Mouse (Mus musculus): ENCODE data around the gene Ndufaf2.

Gene Ndufaf2

GRCm38 (mm10) chr13:108158465-108159240, at the start of gene Ndufaf2, which contains the start of gene Ercc8:
Ndufaf2 (minus strand) TSS chr13:108158623.
Ercc8 (plus strand) TSS chr13:108158731.
- DNase-seq (ENCODE audit: low spot score in 2 of 2) = peak; percentile 90 to 97

GRCm38 (mm10) chr13:108208090-108208489, 49.7 kb upstream of the Ndufaf2 start:
- no peak for DNase-seq (ENCODE audit: low spot score in 2 of 2)

GRCm38 (mm10) chr13:108207447-108207846, 49.0 kb upstream of the Ndufaf2 start:
- DNase-seq (ENCODE audit: low spot score in 2 of 2) = no peak

- no peak for DNase-seq (ENCODE audit: low spot score in 2 of 2)
These were observed 46.4 kb upstream of the Ndufaf2 start for GRCm38 (mm10) chr13:108204857-108205256.

DNA sequence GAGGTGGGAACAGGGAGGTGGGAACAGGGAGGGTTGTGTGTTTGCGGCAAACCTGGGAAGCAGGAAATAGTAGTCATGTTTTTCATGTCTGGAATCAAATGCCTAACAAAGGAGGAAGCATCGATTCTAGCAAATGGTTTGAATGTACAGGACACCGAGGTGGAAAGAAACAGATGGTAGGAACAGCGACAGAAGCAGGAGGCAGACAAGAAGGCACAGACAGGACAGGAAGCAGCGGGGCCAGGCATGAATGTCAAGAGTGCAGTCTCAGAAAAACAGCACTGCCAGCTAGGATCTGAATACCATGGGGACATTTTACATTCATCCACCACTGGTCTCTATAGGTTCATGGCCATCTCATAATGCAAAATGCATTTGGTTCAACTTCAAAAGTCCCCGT, 37.1 kb upstream of the Ndufaf2 start:
- no peak for DNase-seq (ENCODE audit: low spot score in 2 of 2)

DNA sequence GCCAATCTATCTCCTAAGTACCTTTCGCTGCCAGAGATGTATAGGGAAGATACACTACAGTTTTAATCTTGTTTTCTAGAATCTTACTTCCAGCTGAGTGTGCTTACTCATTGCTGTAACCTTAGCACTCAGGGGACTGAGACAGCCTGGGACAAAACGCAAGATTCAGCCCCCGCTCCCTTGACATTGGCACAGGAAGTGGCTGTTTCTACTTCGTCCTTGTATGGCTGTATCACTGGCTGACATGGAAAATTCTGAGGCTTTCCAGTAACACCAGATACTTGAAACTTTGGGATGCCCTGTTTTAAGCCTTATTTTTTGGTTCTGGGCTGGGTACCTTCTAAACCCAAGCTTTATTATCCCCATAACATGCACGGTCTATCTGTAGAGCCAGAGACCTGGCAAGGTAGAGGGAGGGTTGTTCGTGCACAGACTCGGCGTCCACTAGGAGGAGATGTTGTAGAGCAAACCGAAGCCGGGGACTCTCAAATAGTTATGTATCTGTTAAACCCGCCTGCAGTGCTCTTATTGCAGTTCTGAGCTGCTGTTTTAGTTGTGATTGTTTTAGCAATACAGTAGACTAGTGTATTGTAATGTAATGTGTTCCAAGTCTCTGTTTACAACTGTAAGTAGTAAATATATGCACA, 32.8 kb upstream of the Ndufaf2 start:
- DNase-seq (ENCODE audit: low spot score in 2 of 2) = peak in 1 of 2 experiments; percentile 21

DNA sequence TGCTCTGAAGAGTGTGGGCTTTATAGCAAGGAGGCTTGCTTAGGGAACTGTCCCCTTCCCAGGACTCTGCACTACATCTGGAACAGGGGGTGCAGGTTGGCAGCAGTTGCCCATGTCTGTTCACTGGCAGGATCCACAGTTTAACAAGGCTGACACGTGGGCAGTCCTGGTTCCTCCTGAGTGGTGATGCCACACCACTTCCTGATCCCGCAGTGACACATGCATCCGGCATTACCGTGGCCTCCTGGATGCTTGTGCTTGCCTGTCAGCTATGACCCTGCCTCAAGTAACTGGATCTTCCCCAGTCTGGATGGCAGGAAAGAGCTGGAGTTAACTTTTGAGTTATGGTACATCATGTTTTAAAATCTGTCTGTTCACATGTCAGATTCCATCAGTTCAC, 29.6 kb upstream of the Ndufaf2 start:
- no peak for DNase-seq (ENCODE audit: low spot score in 2 of 2)

- no peak for DNase-seq (ENCODE audit: low spot score in 2 of 2)
These were observed 27.1 kb upstream of the Ndufaf2 start for GRCm38 (mm10) chr13:108185530-108185929.

DNA sequence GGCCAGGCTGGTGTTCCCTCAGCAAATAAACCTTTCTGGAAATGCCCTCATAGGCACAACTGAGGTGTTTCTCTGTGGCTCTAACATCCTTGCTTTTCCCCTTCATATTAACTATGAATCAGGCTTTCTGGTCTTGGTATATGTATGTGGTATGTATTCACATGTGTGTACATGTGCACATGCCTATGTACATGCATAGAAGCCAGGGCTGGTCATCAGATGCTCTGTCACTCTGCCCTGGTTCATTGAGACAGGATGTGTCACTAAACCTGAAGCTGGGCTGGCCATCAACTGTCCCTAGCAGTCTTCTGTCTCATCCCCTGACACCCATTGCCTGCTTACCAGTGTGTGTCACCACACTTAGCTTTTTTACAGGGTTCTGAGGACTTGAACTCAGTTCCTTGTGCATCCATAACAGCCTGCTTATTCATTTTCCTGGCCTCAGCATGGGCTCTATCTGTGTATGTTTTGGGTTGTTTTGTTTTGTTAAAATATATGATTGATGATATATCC, 26.4 kb upstream of the Ndufaf2 start:
- no peak for DNase-seq (ENCODE audit: low spot score in 2 of 2)

DNA sequence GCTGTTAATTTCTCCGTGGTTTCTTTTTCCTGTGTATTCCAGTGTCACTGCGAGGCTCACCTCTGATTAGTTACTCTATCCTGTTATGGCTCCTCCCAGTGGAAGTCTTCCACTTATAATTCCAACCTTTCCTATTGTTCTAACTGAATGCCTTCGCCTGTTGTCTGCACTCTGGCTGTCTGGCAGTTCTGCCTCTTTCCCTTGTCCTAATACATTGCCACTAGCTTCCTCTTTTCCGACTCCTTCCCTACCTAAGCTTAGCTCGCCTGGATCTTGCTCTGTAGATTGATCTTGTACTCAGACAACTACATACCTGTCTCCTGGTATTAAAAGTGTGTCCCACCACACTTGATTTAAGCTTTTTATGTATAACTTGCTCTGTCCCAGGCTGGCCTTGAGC, 22.4 kb upstream of the Ndufaf2 start:
- DNase-seq (ENCODE audit: low spot score in 2 of 2) = no peak

- no peak for DNase-seq (ENCODE audit: low spot score in 2 of 2)
These were observed 21.2 kb upstream of the Ndufaf2 start for GRCm38 (mm10) chr13:108179618-108180017.

GRCm38 (mm10) chr13:108170511-108170910, 12.1 kb upstream of the Ndufaf2 start:
- no peak for DNase-seq (ENCODE audit: low spot score in 2 of 2)

DNA sequence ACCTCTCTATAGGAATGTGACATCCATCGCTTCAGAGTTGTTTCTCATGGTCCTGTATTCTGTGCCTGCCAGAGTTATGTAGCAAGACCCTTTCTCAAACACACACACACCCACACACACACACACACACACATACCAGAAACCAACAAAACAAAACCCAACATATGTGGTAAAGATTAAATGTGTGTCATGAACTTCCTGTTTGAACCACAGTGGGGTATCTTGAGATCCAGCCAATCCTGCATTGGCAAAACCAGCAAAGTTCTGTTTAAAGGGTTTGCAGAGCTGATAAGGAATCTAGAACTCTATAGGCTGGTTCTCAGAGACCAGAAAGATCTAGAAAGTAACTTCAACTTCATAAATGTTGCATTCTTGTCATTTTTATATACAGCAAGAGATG, 11.6 kb upstream of the Ndufaf2 start:
- no peak for DNase-seq (ENCODE audit: low spot score in 2 of 2)

DNA sequence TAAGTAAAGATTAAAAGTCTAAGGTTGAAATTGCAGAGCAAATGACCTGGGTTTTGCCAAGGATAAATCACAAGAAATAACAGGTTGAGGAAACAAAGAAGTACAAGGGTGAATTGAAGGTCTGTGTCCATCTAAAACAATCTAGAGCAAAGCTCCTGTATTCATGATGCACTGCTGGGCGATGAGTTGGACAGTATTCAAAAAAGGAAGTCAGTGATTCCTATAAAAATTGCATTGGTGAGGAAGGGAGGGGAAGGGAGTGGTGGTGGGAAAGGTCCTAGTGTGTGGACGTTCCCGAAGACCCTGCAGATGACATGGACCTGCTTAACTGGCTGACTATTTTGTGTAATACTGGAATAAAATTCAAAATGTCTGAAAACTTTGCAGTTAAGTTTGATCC, 6.2 kb upstream of the Ndufaf2 start:
- no peak for DNase-seq (ENCODE audit: low spot score in 2 of 2)

DNA sequence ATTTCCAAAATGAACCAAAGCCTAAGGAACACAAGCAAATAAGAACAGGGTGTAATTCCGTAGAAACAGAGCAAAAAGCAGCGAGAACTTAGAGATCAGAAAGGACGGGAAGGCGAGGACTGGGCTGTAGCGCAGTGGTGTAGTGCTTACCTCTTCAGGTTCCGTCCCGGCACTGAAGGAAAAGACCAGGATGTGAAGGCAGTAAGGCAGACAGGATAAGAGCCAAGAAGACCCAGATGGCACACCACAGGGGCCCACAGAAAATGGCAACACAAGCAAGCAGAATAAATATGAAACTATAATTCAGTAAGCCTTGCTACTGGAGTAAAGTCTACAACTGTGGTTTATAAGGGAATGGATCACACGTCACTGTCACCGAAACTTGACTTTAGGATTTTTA, 5.5 kb upstream of the Ndufaf2 start:
- DNase-seq (ENCODE audit: low spot score in 2 of 2) = no peak

- DNase-seq (ENCODE audit: low spot score in 2 of 2) = no peak
These were observed 1.5 kb upstream of the Ndufaf2 start for GRCm38 (mm10) chr13:108159963-108160362.

GRCm38 (mm10) chr13:108159241-108159575, 785 bp upstream of the Ndufaf2 start:
- DNase-seq (ENCODE audit: low spot score in 2 of 2) = no peak

DNA sequence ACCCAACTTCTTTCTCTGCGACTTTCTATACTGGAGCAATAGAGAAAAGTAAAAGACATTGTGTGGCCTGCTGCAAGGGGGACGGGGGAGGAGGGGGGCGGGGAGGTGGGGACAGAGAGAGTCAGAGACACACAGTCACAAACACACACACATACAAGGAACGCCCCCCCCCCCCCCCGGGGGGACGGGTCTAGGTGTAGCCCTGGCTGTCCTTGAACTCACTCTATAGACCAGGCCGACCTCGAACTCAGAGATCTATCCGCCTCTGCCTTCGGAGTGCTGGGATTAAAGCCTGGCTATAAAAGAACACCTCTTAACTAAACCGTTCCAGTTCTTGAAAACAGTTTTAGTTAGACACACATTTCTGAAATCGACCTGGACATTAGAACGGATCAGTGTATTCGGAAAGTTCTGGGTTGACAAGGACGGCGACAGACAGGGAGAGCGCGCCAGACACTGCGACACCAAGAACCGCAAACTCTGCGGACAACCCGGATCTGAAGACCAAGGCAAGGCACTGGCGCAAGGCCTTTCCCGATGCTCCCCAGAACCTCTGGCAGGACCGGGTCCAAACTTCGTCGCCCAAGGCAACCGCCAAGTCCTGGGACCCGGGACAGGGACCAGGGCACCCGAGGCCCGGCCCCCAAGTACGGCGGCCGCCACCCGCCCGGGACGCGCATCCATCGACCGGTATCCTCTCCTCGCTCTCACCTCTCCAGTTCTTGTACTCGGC, 525 bp downstream of the Ndufaf2 start:
- DNase-seq (ENCODE audit: low spot score in 2 of 2) = no peak

- no peak for DNase-seq (ENCODE audit: low spot score in 2 of 2)
These were observed 1.3 kb downstream of the Ndufaf2 start for GRCm38 (mm10) chr13:108157156-108157555.

- DNase-seq (ENCODE audit: low spot score in 2 of 2) = no peak
These were observed 5.6 kb downstream of the Ndufaf2 start for GRCm38 (mm10) chr13:108152650-108153372.

GRCm38 (mm10) chr13:108151782-108152181, 6.6 kb downstream of the Ndufaf2 start:
- no peak for DNase-seq (ENCODE audit: low spot score in 2 of 2)

DNA sequence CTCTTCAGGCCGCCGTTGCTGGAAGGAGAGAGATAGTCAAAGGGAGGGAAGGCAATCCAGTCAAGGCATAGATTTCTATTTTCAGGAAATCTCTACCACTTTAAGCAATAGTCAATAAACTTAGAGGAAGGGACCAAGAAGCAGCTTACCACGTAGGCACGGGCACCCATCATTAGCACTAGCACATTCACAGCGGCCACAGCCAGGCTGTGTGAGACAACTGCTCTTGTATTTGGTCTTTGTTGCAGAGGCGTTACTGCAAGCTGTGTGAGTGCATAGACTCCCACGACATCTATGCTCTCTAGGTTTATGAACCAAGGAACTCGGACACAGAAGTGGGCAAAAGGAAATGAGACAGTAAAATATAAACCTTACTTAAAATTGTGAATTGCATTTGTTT, 14.3 kb downstream of the Ndufaf2 start:
- no peak for DNase-seq (ENCODE audit: low spot score in 2 of 2)

All from urinary bladder, postnatal 4 days (tissue).